Mouse (Mus musculus) midbrain, embryonic 11.5 days (tissue): ENCODE results near the gene Wdr46. TPM values are rescaled to one million over a fixed set of nuclear protein-coding genes. Genes with fewer than 3 reads are reported as not detected.

Experiments used
- ATAC-seq: fragments of 200-750 bp; cut with Nextera tagmentation; 2 replicates; pipeline ENCODE4 v1.8.0; 2017; ENCODE audit warnings: moderate TSS enrichment, moderate library complexity; ENCODE audit not compliant: low FRiP score
- DNase-seq: peaks from one replicate; pipeline ENCODE4 v3.0.0; 2015; ENCODE audit warnings: low spot score; ENCODE audit errors: missing footprints
- H3K27ac ChIP-seq: fragments of 300-500 bp; sonication (generic); 2 replicates; pipeline ENCODE4 v1.5.1; 2014; ENCODE audit warnings: low read depth, low read length
- H3K27me3 ChIP-seq: fragments of 300-500 bp; sonication (generic); 2 replicates; pipeline ENCODE4 v1.6.1; 2014; ENCODE audit warnings: mild to moderate bottlenecking, low read length, moderate library complexity, mixed read lengths; ENCODE audit not compliant: control insufficient read depth, insufficient read depth
- H3K36me3 ChIP-seq: fragments of 300-500 bp; sonication (generic); 2 replicates; pipeline ENCODE4 v1.6.1; 2014; ENCODE audit warnings: mild to moderate bottlenecking, low read length, moderate library complexity, mixed read lengths; ENCODE audit not compliant: control insufficient read depth, insufficient read depth
- H3K4me1 ChIP-seq: fragments of 300-500 bp; sonication (generic); 2 replicates; pipeline ENCODE4 v1.6.1; 2014; ENCODE audit warnings: low read length; ENCODE audit not compliant: control insufficient read depth, insufficient read depth
- H3K4me2 ChIP-seq: fragments of 300-500 bp; sonication (generic); 2 replicates; pipeline ENCODE4 v1.6.1; 2014; ENCODE audit warnings: mild to moderate bottlenecking, moderate library complexity
- H3K4me3 ChIP-seq: fragments of 300-500 bp; sonication (generic); 2 replicates; pipeline ENCODE4 v1.5.1; 2014; ENCODE audit warnings: low read depth, low read length
- H3K9ac ChIP-seq: fragments of 300-500 bp; sonication (generic); 2 replicates; pipeline ENCODE4 v1.6.1; 2014; ENCODE audit warnings: low read length
- H3K9me3 ChIP-seq: fragments of 300-500 bp; sonication (generic); 2 replicates; pipeline ENCODE4 v1.6.1; 2016; ENCODE audit warnings: low read length; ENCODE audit not compliant: control insufficient read depth
- WGBS: fragments of 180-500 bp; shearing (Covaris S2); extraction: QIAGEN DNeasy Blood & Tissue Kit; methylation state at CpG from one replicate; pipeline ENCODE4 v1.1.7; 2014; 5-methylcytosine and 5-hydroxymethylcytosine counted together
- polyA plus RNA-seq: library from polyadenylated mRNA; unstranded; fragments of >200 nt; fragmentation: Nextera tagmentation; extraction: Ambion mirVana; gene quantifications from 2 replicates; pipeline ENCODE4 v1.2.1, GENCODE M21; 2014

Gene Wdr46
- polyA plus RNA-seq, 1 experiment from 2014 or later: 27.4 TPM

DNA sequence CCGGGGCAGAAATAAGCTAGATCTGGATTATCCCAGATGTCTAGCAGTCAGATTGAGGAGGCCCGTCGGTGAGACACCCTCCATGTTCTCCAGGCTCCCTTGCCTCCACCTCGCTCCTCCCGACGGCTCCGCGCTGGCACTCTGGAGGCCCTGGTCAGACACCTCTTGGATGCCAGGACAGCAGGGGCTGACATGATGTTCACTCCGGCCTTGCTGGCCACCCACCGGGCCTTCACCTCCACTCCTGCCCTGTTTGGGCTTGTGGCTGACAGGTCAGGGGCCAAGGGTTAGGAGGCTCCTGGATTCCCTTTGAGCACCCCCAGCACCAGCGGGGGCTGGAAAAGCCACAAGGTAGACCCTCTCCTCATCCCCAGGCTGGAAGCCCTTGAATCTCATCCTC lies 8.5 kb upstream of the Wdr46 start:
- no peak for DNase-seq
- peaks cover under 1% of the 10 kb centered on the region for H3K36me3 ChIP-seq
- H3K9ac ChIP-seq: no peak overlapping the region
- peaks cover 15% of the 10 kb centered on the region for H3K4me1 ChIP-seq
- H3K4me3 ChIP-seq: no peak overlapping the region
- 92% methylated on average over 11 of the region's 11 CpGs for WGBS
- no peak overlapping the region for H3K27ac ChIP-seq
- no peaks in the 10 kb centered on the region for H3K9me3 ChIP-seq
- ATAC-seq: no peak
- H3K4me2 ChIP-seq: no peak overlapping the region
- H3K27me3 ChIP-seq: no peaks in the 10 kb centered on the region

DNA sequence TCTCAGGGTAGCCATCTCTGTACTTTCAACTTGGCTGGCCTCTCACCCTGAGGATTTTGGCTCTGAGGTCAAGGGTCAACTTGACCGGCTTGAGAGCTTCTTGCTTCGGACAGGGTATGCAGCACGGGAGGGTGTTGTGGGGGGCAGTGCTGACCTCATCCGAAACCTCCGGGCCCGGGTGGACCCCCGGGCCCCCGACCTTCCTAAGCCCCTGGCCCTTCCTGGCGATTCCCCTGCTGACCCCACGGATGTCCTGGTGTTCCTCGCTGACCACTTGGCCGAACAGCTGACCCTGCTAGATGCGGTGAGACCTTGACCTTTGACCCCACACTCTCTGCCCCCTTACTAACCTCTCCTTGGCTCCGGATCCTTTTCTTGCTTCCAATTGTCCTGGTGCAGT lies 8.0 kb upstream of the Wdr46 start:
- H3K27me3 ChIP-seq: no peaks in the 10 kb centered on the region
- H3K36me3 ChIP-seq: peaks cover 5% of the 10 kb centered on the region
- no peak overlapping the region for H3K4me3 ChIP-seq
- DNase-seq (no peak), ATAC-seq (no peak)
- 89% methylated on average over 14 of the region's 14 CpGs for WGBS
- H3K27ac ChIP-seq: no peak overlapping the region
- H3K4me2 ChIP-seq: no peak overlapping the region
- no peak overlapping the region for H3K9ac ChIP-seq
- peaks cover 15% of the 10 kb centered on the region for H3K4me1 ChIP-seq
- H3K9me3 ChIP-seq: no peaks in the 10 kb centered on the region

DNA sequence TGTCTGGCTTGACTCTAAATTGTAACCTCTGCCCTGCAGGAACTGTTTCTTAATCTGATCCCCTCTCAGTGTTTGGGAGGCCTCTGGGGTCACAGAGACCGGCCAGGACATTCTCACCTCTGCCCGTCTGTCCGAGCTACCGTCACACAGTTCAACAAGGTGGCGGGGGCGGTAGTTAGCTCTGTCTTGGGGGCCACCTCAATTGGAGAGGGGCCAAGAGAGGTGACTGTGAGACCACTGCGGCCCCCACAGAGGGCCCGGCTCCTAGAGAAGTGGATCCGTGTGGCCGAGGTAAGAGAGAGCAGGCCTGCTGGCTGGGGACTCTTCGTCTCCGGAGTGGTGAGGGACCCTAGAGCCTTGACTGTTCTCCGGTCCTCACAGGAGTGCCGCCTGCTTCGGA lies 7.5 kb upstream of the Wdr46 start:
- 90% methylated on average over 15 of the region's 15 CpGs for WGBS
- H3K27ac ChIP-seq: no peak overlapping the region
- H3K4me1 ChIP-seq: peaks cover 15% of the 10 kb centered on the region
- DNase-seq (no peak), ATAC-seq (no peak)
- H3K4me3 ChIP-seq: no peak overlapping the region
- H3K36me3 ChIP-seq: peaks cover 8% of the 10 kb centered on the region
- no peaks in the 10 kb centered on the region for H3K27me3 ChIP-seq
- no peak overlapping the region for H3K4me2 ChIP-seq
- no peaks in the 10 kb centered on the region for H3K9me3 ChIP-seq
- H3K9ac ChIP-seq: no peak overlapping the region

DNA sequence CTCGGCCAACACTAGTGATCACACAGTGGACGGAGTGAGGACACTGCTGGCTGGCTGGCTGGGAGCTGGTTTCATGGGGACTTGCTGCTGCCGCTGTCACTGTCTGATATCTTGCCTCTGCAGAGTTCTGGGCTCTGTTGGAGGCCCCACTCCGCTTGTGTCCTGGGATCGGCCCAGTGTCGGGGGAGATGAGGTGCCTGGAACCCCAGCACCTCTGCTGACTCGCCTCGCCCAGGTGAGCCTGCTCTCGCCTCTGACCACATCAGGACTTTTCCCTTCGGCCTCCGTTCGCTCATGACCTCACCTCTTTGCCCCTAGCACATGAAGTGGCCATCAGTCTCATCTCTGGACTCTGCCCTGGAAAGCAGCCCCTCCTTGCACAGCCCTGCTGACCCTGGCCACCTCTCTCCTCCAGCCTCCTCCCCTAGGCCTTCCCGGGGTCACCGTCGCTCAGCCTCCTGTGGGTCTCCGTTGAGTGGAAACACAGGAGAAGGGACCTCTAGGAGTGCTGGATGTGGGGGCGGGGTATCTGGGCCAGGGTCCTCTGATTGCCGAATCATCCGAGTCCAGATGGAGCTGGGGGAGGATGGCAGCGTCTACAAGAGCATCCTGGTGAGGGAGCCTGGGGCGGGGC lies 4.9 kb upstream of the Wdr46 start:
- ATAC-seq (no peak), DNase-seq (no peak)
- WGBS: 89% methylated on average over 21 of the region's 21 CpGs
- Histone ChIP-seq H3K27me3 (no peaks in the 10 kb centered on the region), H3K36me3 (peaks cover 11% of the 10 kb centered on the region), H3K4me3 (no peak overlapping the region), H3K4me2 (no peak overlapping the region), H3K9ac (no peak overlapping the region), H3K27ac (no peak overlapping the region), H3K4me1 (peaks cover 18% of the 10 kb centered on the region), H3K9me3 (no peaks in the 10 kb centered on the region)

DNA sequence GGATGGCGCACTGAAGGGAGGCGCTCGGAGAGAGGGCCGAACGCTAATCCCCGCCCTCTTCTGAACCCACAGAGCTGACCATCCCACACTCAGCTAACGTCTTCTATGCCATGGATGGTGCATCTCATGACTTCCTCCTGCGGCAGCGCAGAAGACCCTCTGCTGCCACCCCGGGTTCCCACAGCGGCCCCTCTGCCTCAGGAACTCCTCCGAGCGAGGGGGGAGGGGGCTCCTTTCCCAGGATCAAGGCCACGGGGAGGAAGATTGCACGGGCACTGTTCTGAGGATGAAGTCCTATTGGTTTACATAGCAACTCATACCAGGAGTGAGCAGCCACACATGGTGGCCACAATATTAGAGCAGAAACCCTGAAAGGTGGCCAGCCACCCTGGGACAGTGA lies 3.5 kb upstream of the Wdr46 start:
- ATAC-seq (no peak), DNase-seq (no peak)
- Histone ChIP-seq H3K4me2 (no peak overlapping the region), H3K9me3 (no peaks in the 10 kb centered on the region), H3K4me3 (no peak overlapping the region), H3K4me1 (peaks cover 17% of the 10 kb centered on the region), H3K27me3 (no peaks in the 10 kb centered on the region), H3K36me3 (peaks cover 11% of the 10 kb centered on the region), H3K27ac (no peak overlapping the region), H3K9ac (no peak overlapping the region)
- WGBS: 86% methylated on average over 15 of the region's 15 CpGs

DNA sequence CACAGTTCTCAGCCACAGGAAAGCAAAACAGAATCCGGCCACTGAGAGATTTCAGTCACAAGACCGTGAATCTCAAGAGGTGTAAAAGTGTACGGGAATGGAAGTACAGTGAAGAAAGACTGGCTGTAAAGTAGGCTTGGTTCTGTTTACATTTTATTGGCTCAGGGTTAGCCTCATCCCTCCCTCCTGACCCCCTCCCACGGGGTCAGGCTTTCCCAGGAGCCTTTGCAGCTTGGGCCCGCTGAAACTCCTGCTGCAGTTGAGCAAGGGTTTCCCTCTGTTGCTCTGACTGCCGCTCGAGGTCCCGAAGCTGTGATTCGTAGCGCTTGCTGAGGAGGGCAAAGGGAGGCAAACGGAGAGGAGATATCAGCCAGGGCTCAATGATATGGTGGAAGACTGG lies 1.7 kb upstream of the Wdr46 start:
- WGBS: 85% methylated on average over 11 of the region's 11 CpGs
- peak overlapping the region; percentile 93; the same call in 1 of the 2 replicates for H3K4me2 ChIP-seq
- no peaks in the 10 kb centered on the region for H3K9me3 ChIP-seq
- H3K4me1 ChIP-seq: peaks cover 17% of the 10 kb centered on the region
- H3K27me3 ChIP-seq: no peaks in the 10 kb centered on the region
- H3K27ac ChIP-seq: no peak overlapping the region
- DNase-seq (no peak), ATAC-seq (no peak)
- H3K36me3 ChIP-seq: peaks cover 11% of the 10 kb centered on the region
- H3K4me3 ChIP-seq: no peak overlapping the region
- H3K9ac ChIP-seq: no peak overlapping the region

DNA sequence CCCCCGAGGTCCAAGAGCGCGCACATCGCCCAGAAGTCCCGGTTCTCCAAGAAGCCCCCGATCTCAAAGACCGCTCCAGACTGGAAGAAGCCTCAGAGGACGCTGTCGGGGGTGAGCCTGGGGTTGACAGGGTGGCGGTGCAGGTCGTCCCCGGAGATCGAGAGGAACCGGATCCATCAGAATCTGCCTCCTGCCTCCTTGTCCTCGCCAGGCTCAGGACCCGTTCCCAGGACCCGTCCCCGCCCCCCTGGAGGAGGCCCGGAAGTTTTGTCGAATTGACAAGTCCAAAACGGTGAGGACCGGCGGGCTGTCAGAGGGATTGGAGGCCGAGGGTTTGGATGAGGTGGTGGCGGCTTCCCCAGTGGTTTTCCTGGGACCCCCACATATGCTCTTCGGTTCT lies 521 bp downstream of the Wdr46 start:
- H3K27ac ChIP-seq: no peak overlapping the region
- no peaks in the 10 kb centered on the region for H3K27me3 ChIP-seq
- peak; percentile 5; the same call in 1 of the 2 replicates for ATAC-seq
- peaks cover 17% of the 10 kb centered on the region for H3K4me1 ChIP-seq
- peaks cover 11% of the 10 kb centered on the region for H3K36me3 ChIP-seq
- no peak for DNase-seq
- peak overlapping the region; percentile 93 for H3K4me2 ChIP-seq
- peak overlapping the region; percentile 73 for H3K4me3 ChIP-seq
- 2% methylated on average over 26 of the region's 26 CpGs for WGBS
- no peaks in the 10 kb centered on the region for H3K9me3 ChIP-seq
- peak overlapping the region; percentile 69 for H3K9ac ChIP-seq

DNA sequence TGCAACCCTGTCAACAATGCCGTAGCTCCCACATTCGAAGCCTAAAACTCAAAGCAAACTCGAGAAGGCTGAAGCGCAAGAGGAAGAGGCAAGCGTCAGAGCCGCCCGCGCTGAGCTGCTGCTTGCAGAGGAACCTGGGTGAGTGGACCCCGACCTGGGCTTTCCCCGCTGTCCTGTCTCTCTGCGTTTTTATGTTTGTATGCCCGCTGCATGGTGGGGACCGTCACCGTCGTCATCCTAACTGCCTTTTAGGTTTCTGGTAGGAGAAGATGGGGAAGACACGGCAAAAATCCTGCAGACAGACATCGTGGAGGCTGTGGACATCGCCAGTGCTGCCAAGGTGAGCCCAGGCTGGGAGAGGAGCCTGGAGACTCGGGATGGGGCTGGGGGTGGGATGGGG lies 921 bp downstream of the Wdr46 start:
- peak overlapping the region; percentile 93 for H3K4me2 ChIP-seq
- no peaks in the 10 kb centered on the region for H3K27me3 ChIP-seq
- peak overlapping the region; percentile 73 for H3K4me3 ChIP-seq
- no peak for DNase-seq
- peaks cover 11% of the 10 kb centered on the region for H3K36me3 ChIP-seq
- 66% methylated on average over 19 of the region's 19 CpGs for WGBS
- no peaks in the 10 kb centered on the region for H3K9me3 ChIP-seq
- no peak for ATAC-seq
- no peak overlapping the region for H3K27ac ChIP-seq
- peaks cover 17% of the 10 kb centered on the region for H3K4me1 ChIP-seq
- peak overlapping the region; percentile 69 for H3K9ac ChIP-seq

DNA sequence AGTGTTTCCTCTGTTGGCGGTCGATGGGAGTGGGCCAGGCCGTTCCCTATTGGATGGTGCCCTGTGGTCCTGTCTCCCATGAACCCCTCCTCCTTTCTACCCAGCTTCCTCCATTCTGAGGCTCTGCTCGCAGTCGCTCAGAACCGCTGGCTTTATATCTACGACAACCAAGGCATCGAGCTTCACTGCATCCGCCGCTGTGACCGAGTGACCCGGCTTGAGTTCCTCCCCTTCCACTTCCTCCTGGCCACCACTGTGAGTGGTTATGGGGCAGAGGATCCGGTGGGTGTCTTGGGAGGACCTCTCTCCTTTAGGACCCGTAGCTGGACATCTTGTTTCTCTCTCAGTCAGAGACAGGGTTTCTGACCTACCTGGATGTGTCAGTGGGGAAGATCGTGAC lies 3.0 kb downstream of the Wdr46 start:
- Histone ChIP-seq H3K9ac (no peak overlapping the region), H3K36me3 (0 out of 2 replicates have a peak, but pooled peaks cover 2% of the 10 kb centered on the region), H3K4me3 (no peak overlapping the region), H3K27me3 (no peaks in the 10 kb centered on the region), H3K9me3 (no peaks in the 10 kb centered on the region), H3K4me2 (no peak overlapping the region), H3K27ac (no peak overlapping the region), H3K4me1 (peaks cover 17% of the 10 kb centered on the region)
- WGBS: 93% methylated on average over 15 of the region's 15 CpGs
- ATAC-seq (no peak), DNase-seq (no peak)
